Mouse (Mus musculus) naive thymus-derived CD4-positive, alpha-beta T cell, adult 2 months (primary cell): Measurements from ENCODE around the gene Plekhg5.
A peak's percentile ranks its signal among the peaks of the same experiment; 100 is the strongest.

Experiments
- DNase-seq: peaks from one replicate; pipeline ENCODE4 v3.0.0-alpha.2; 2011; ENCODE audit warnings: low read depth

Gene Plekhg5

DNA sequence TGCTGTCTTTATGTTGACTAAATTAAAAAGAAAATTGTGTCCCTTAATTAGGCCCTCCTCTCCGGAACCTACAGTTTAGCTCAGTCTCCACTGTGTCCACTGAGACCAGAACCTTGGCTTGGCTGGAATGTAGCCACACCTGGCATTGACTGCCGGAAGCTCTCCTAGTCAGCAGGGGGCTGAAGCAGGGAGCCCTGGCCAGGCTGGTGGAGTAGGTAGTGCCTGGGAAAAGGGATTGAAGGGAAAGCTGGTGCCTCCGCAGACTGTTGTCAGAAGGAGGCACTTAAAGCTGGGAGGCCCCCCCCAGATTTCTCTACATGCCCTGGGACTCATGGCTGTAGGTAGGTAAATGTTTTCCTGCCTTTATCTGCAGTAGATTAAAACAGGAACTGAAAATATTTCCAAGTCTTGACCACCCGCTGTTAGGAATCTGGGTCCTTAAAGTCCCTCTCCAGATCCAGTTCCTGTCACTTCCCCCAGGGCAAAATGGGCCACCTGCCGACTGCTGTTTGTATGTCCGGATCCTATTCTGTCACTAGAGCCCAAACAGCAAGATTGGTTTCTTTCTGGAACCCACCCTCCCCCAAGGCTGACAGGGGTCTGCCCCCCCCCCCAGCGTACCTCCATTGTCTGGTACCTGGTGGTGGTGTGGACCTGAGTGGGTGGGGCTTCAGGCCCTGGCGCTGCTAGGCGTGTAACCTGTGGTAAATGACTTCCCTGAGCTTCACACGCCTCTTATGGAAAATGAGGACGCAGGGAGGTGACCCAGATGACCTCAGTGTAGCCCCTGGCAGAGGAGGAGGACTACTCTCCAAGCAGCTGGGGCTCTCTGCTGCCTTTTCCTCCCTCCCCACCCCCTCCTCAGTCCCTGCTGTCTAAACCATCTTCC, 25.9 kb downstream of the Plekhg5 start:
- DNase-seq: no peak

DNA sequence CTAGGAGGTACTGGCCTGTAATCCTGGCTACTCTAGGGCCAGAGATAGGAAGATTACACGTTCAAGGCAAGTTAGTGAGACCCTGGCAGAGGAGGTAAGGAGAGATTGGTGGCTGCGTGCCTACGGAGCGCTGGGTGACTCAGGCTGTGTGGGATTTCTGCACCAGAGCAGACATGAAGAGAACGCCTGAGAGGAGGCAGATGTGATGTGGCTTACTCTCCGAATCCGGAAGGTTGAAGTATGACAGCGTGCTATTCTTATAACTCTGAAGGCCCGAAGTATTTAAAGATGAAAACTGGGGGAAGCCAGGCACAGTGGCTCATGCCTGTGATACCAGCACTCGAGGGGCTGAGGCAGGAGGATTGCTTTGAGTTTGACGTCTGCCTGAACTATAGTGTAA, 28.2 kb downstream of the Plekhg5 start:
- no peak for DNase-seq

DNA sequence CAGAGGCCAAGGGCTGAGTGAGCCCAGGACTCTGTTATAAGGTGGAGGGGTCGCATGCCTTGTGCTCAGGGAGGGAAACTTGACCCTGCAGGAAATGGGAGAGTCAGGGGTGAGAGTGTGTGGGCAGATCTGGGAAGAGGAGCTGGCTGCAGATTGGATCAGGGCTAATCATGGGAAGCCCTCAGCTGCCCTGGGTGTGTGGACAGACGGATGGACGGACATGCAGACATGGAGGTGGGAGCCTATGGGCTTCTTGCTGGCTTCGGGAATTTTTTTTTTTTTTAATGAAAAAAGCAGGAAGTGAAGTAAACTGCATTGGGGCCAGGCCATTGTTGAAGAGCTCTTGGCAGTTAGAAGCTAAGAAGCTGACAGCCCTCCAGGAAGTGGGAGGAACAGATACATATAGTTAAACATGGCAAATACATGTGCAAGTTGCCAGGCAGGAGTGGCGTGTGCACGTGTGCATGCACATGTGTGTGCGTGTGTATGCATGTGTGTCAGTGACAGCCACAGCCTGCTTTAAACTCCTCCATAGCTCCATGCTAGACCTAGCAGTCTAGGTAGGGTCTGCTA, 28.9 kb downstream of the Plekhg5 start:
- no peak for DNase-seq

DNA sequence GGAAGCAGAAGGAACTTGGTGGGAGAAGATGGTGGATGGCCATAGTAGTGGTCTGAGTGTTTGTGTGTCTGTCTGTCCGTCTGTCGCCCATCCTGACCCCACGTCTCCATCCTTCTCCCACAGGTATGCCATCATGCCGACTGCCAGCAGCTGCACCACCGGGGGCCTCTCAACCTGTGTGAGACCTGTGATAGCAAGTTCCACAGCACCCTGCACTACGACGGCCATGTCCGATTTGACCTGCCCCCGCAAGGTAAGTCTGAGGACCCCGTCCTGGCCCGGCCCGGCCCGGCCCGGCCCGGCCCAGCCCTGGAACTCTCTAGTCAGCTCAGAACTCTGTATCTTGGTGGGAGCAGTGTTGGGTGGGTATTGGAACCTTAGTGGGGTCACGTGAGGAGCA, 29.6 kb downstream of the Plekhg5 start:
- DNase-seq: no peak

DNA sequence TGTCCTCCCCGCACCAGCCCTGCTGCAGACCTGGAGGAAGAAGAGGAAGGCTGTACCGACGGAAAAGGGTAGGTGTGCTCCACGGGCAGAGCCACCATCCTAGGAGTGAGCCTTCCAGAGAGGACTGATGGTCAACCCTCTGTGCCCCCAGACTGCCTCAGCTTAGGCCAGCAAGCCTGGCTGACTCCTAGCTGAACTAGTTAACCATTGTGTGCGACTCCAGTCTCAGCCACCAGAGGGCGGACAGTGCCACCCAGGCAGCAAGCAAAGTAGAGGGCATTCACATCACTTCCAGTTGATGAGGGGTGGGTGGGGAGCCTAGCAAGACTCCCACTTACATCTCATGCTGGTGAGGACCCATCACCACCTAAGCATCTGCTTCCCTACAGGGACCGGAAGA, 30.7 kb downstream of the Plekhg5 start:
- peak; percentile 89 for DNase-seq

DNA sequence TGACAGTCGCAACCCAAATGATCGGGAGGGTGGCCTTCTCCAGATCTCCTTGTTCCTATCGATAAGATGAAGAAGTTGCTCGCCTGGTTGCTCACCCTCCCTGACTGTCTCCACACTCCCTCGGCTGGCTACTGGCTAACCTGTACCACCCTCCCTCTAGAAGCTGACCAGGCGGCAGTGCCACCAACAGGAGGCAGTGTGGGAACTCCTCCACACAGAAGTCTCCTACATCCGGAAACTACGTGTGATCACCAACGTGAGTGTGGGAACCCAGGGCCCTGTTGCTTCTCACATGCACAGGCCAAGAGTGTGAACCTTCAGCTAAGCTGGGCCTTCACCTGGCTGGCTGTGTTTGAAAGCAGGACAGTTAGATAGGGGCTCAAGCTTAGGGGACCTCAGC, 34.4 kb downstream of the Plekhg5 start:
- peak; percentile 39 for DNase-seq

DNA sequence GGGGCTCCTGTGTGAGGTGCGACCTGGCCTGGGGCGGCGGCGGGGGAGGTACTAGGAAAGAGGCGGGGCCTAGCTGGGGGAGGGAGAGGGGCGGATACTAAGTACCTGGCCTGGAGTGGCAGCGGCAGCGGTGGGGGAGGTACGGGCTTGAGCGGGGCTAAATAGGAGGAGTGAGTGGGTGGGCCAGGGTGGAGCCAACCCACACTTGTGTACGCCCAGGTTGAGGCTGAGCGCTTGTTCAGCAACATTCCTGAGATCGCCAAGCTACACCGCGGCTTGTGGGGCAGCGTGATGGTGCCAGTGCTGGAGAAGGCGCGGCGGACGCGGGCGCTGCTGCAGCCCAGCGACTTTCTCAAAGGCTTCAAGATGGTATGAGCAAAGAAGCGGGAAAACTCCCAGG, 35.2 kb downstream of the Plekhg5 start:
- peak; percentile 46 for DNase-seq

DNA sequence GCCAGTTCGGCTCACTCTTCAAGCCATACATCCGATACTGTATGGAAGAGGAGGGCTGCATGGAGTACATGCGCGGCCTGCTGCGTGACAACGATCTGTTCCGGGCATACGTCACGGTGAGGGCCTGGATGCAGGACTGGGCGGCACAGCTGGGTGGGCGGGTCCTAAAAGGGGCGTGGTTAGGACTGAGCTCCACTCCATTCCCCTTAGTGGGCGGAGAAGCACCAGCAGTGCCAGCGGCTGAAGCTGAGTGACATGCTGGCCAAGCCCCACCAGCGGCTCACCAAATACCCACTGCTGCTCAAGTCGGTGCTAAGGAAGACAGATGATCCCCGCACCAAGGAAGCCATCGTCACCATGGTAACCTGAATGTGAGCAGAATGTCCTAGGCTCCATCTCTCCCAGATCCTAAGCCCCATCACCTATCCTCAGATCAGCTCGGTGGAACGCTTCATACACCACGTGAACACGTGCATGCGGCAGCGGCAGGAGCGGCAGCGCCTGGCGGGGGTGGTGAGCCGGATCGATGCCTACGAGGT, 35.7 kb downstream of the Plekhg5 start:
- DNase-seq: peak; percentile 42

DNA sequence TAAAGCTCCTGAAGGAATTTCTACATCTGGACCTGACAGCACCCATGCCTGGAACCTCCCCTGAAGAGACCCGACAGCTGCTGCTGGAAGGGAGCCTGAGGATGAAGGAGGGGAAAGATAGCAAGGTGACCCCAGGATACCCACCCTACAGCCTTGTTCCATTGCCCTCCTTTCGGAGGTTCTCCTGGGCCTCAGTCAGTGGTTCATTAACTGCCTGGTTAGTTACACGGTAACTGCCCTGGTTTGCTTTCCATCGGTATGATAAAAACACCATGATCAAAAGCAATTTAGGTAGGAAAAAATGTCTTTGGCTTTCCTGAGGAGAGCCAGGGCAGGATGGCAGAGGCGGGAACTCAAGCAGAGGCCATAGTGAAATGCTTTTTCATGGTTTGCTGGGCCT, 36.4 kb downstream of the Plekhg5 start:
- no peak for DNase-seq

DNA sequence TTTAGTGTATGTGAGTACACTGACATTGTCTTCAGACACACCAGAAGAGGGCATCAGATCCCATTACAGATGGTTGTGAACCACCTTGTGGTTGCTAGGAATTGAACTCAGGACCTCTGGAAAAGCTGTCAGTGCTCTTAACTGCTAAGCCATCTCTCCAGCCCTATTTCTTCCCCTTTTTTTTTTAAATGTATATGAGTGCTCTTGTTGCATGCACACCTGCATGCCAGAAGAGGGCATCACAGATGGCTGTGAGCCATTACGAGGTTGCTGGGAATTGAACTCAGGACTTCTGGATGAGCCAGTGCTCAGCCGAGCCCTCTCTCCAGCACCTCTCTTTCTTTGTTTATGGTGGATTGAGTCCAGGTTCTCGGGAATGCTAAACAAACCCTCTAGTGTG, 37.2 kb downstream of the Plekhg5 start:
- no peak for DNase-seq

DNA sequence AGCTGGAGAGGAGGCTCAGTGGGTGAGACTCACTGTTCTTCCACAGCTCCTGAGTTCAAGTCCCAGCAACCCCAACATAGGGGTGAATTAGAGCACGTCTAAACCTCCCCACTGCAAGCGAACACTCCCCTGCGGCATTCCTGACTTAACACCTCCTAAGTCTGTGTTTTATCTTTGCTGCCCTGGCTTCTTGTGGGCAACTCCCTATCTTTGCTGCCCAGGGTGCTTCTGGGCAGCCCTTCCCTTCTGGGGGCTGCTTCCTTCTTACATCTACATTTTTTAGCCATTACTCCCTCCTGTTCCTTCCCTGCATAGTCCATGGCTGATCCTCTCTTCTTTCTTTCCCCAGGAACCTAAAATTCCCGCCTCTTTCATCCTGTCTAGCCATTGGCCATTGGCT, 38.4 kb downstream of the Plekhg5 start:
- no peak for DNase-seq

DNA sequence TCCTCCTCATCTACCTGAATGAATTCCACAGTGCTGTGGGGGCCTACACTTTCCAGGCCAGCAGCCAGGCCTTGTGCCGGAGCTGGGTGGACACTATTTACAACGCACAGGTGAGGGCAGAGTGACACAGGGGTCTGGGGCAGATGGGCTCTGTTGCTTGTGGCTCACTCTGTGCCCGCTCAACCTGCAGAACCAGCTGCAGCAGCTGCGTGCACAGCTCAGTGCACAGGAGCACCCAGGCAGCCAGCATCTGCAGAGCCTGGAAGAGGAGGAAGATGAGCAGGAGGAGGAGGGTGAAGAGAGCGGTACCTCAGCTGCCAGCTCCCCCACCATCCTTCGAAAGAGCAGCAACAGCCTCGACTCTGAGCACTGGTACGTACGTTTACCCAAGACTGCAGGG, 40.0 kb downstream of the Plekhg5 start:
- no peak for DNase-seq

DNA sequence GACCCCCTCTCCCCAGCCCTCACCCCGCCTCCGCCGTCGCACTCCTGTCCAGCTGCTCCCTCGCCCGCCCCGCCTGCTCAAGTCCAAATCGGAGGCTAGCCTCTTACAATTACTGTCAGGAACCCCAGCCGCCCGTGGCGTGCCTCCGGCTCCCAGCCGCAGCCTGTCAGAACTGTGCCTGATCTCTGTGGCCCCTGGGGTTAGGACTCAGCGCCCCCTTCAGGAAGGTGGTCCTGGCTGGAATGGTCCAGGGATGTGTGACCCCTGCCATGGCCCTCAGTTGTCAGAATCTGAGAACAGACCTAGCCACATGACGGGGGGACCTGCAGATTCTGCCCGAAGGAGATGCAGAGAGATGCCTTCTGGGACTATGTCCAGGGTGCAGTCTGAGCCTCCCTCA, 41.8 kb downstream of the Plekhg5 start:
- DNase-seq: no peak

DNA sequence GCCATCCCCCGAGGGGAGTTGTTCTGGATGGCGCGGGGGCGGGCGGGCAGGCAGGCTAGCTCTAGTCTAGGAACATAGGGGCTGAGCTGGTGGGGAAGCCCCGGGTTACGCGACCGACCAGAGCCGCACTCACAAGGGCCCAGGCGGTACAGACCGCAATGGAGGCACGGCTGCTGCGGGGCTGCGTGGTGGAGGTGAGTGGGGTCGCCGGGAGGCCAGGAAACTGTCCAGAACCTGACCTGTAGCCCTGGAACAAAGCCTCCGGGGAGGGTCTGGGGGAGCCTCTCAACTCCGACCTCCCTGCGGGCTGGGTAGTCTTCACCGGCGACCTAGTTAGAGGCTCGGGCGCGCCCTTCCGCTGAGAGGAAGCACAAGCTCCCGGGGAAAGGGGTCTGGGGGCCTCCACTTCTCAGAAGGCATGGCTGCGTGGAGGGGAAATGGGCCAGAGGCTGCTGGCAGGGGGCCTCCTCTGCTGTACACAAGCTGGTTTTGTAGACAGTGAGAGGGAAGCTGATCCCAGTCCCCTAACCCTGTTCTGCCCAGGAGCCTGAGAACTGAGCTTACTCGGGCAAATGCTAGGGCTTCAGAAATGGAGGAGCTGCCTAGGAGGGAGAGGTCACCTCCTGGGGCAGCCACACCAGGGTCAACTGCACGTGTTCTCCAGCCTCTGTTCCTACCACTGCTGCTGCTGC, 43.8 kb downstream of the Plekhg5 start, which contains the start of gene Tnfrsf25:
Gene Tnfrsf25, plus strand, starts transcription at position 14 of the 692 bp plus-strand sequence.
- peak; percentile 71 for DNase-seq

DNA sequence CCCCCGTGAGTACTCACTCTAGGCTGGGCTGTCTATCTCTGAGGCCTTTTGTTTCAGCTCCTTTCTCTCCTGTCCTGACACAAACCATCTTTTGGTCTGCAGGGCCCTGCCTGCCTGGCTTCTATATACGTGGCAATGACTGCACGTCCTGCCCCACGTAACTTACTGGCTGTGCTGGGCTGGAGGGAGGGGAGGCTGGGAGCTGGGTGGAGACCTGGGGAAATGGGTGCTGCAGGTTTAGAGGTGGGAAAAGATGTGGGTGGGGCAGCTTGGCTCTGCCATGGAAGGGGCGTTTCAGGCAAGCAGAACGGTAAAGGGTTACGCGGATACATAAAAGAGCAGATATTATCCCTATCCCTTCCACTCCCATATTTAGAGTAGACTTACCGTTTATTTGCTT, 45.2 kb downstream of the Plekhg5 start:
- DNase-seq: peak; percentile 26

DNA sequence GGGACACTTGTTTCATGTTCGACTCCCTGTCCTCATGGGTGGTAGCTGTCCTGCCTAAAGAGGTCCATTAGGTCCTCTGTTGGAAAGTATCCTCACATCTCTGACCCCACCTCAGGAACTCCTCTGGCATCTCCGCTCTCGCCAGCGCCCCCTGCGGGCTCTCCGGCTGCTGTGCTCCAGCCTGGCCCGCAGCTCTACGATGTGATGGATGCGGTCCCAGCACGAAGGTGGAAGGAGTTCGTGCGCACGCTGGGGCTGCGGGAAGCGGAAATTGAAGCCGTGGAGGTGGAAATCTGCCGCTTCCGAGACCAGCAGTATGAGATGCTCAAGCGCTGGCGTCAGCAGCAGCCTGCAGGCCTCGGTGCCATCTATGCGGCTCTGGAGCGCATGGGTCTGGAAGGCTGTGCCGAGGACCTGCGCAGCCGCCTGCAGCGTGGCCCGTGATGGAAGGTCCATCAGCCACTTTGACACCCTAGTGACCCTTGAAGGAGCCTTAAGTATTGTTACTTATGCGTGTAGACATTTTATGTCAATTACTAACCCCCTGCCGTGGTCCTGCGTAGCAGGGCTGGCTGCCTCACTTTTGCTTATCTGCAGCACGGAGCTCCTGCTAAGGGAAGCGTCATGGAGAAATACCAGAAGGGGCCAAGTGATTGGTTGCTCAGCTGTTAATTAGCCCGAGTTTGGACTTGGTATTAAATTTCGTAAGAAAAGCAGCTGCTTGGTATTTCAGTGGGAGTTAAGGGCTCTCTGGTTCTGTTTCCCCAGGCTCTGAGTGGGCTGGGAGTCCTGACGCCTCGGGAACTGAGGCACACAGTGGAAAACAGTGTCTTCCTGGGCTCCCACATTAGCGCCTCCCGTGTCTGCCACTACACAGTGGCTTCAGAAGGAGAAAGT, 47.3 kb downstream of the Plekhg5 start:
- peak; percentile 79 for DNase-seq

DNA sequence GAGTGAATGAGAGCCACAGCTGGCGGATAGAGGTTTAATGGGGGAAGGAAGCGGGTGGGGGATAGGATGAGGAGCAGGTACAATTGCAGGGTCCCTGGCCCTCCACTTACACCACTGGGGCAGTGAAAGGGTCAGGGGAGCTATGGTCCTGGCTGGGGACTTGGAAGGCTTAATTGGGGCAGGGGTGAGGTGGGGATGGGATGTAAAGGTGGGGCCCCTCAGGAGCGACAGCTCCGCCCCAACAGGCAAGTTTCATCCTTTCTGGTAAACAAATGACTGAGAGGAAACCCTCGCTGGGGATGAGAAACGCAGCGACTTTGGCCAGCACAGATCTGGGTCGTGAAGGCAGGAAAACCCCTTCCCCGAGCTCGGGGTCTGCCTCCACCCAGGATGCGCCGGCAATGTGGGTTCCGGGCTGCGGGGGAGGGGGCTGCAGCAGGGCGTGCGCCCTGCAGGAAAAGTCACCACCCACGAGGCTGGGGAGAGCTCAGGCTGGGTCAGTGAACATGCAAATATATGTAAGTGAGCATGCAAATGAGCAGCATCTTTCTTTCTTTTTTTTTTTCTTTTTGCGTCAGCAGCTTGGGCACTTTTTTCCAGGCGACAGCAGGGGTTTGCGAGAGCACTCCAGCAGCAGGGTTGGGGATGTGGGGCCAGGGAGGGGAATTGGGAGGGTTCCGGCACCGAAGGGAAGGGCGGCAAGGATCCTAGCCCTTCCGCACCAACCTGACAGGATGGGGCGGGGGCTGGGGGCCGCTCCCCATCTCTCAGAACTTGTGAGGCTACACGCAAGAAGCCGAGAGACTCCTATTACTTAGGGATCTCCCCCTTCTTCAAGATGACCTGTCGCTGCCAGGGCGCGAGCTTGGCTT, 48.2 kb downstream of the Plekhg5 start:
- DNase-seq: peak; percentile 87

DNA sequence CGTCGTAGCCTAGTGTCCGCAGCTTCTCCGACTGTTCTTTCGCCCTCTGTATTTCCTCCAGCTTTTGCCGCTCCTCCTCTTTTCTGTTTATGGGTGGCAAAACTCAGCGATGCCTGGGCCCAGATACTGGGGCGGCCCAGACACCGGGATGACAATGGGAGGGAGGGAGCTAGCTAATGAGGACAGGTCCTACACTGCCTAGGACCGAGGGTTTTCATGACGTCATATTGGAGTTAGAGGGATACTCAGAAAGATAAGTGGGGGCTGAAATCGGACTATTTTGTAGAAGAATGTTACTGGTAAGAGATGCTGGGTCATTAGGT, 48.8 kb downstream of the Plekhg5 start:
- DNase-seq: no peak

DNA sequence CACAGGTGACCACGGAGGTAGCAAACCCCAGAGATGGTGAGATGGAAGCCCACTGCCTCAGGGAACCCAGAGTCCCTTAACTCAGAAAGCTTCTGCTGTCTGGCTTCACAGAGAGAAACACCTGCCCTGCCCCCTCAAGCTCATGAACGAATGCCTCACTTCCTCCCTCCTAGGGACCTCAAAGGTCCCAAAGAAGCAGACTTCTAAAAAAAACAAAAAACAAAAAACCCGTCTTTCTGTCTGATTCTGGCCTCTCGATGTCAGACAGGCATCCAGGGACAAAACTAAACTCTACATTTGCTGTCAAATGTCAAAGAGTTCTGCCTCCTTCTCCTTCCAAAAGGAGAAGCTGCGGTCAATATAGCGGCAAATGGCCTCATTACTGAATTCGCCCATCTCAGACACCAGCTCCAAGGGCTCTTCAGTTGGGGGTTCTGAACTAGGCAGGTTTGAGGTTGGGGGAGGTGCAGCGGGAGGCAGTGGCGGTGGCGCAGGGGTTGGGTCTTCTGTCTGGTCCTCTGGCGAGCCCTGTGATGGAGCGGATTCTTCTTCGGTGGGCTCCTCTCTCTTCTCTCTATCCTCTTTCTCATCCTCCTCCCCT, 52.2 kb downstream of the Plekhg5 start:
- DNase-seq: peak; percentile 65
